Comparison of ENCODE assay signal across 7 mouse cellular contexts in the genomic region with DNA sequence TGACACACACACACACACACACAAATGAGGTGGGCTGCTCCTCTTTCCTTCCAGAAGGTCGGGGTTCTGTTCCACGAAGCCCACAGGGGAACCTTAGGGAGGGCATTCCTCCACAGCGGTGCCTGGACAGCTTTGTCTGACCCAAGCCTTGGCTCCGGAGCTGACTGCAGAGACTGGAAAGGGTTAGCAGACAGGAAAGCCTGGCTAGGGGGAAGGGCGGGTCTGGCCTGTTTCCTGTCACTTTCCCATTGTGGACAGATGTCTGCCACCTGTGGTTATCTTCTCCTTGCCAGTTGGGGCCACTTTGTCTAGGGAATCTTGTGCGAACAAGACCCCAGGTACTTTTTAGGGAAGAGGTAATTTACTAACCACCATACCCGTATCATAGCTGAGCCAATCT. TPM values are rescaled to one million over a fixed set of nuclear protein-coding genes. Genes with fewer than 3 reads are reported as not detected.
A peak's percentile ranks its signal among the peaks of the same experiment; 100 is the strongest.
DNase-seq lines count a peak whose midpoint lies in the region; ATAC-seq and TF ChIP-seq lines count a peak whose summit lies in the region.

No protein-coding gene starts in this region.

- H3K36me3 ChIP-seq in forebrain, embryonic 14.5 days (ENCODE audit: control insufficient read depth, insufficient read depth, low read length): no peaks in the 10 kb centered on the region
- no peaks in the 10 kb centered on the region for H3K36me3 ChIP-seq in intestine, embryonic 15.5 days
- no peaks in the 10 kb centered on the region for H3K36me3 ChIP-seq in stomach, postnatal 0 days (ENCODE audit: control insufficient read depth, insufficient read depth, low read length)

- peaks cover 4% of the 10 kb centered on the region; the same call in 1 of the 2 replicates for H3K9me3 ChIP-seq in forebrain, embryonic 14.5 days (replicated peaks; ENCODE audit: control insufficient read depth, low read length)
- H3K9me3 ChIP-seq in intestine, embryonic 15.5 days: no peaks in the 10 kb centered on the region
- no peaks in the 10 kb centered on the region for H3K9me3 ChIP-seq in stomach, postnatal 0 days (ENCODE audit: control insufficient read depth, low read length)

- no peak for TF ChIP-seq CTCF in stomach, postnatal 0 days (IDR thresholded peaks at IDR 0.05; ENCODE audit: low read depth)

- DNase-seq in embryo, embryonic 11 days: peak; percentile 42
- DNase-seq in forebrain, embryonic 14.5 days (ENCODE audit: low spot score): no peak
- peak; percentile 27 to 48 for DNase-seq in lung, adult 18-20 months
- DNase-seq in stomach, postnatal 0 days (ENCODE audit: low spot score): no peak
- DNase-seq in urinary bladder, adult 2 months (ENCODE audit: low spot score): no peak
- DNase-seq in cerebellum, adult 8-10 months: no peak

- H3K4me1 ChIP-seq in forebrain, embryonic 14.5 days (ENCODE audit: control insufficient read depth, insufficient read depth, low read length): 0 out of 2 replicates have a peak, but pooled peaks cover 5% of the 10 kb centered on the region
- H3K4me1 ChIP-seq in intestine, embryonic 15.5 days (replicated peaks): peaks cover 19% of the 10 kb centered on the region
- 0 out of 2 replicates have a peak, but pooled peaks cover 3% of the 10 kb centered on the region for H3K4me1 ChIP-seq in stomach, postnatal 0 days (replicated peaks; ENCODE audit: control insufficient read depth, insufficient read depth)

- H3K27me3 ChIP-seq in forebrain, embryonic 14.5 days (replicated peaks; ENCODE audit: control insufficient read depth, insufficient read depth, low read length): no peaks in the 10 kb centered on the region
- H3K27me3 ChIP-seq in intestine, embryonic 15.5 days (replicated peaks): peaks cover 7% of the 10 kb centered on the region; the same call in 1 of the 2 replicates
- H3K27me3 ChIP-seq in stomach, postnatal 0 days (ENCODE audit: control insufficient read depth, insufficient read depth, low read length): no peaks in the 10 kb centered on the region

- TF ChIP-seq EP300 in stomach, postnatal 0 days (optimal IDR thresholded peaks at IDR 0.05): no peak

- no peak for ATAC-seq in forebrain, embryonic 14.5 days
- ATAC-seq in intestine, embryonic 15.5 days: peak; percentile 77
- ATAC-seq in stomach, postnatal 0 days (ENCODE audit: low FRiP score, low TSS enrichment): no peak

- WGBS in forebrain, embryonic 14.5 days: 10% methylated on average over 7 of the region's 7 CpGs
- WGBS in intestine, embryonic 15.5 days: 5% methylated on average over 7 of the region's 7 CpGs
- WGBS in stomach, postnatal 0 days: 8% methylated on average over 7 of the region's 7 CpGs

- H3K4me3 ChIP-seq in forebrain, embryonic 14.5 days (ENCODE audit: low read depth, low read length): no peak overlapping the region
- peak overlapping the region; percentile 39 for H3K4me3 ChIP-seq in intestine, embryonic 15.5 days (replicated peaks)
- H3K4me3 ChIP-seq in stomach, postnatal 0 days (ENCODE audit: low read depth, low read length): peak overlapping the region; percentile 33

- no peak overlapping the region for H3K9ac ChIP-seq in forebrain, embryonic 14.5 days (ENCODE audit: low read length)
- peak overlapping the region; percentile 18 for H3K9ac ChIP-seq in intestine, embryonic 15.5 days
- peak overlapping the region; percentile 14 for H3K9ac ChIP-seq in stomach, postnatal 0 days (ENCODE audit: low read length)

- H3K4me2 ChIP-seq in forebrain, embryonic 14.5 days (ENCODE audit: low read length): peak overlapping the region; percentile 22; the same call in 1 of the 2 replicates
- H3K4me2 ChIP-seq in intestine, embryonic 15.5 days (replicated peaks): peak overlapping the region; percentile 68
- H3K4me2 ChIP-seq in stomach, postnatal 0 days (replicated peaks; ENCODE audit: low read depth): peak overlapping the region; percentile 48

- no peak overlapping the region for H3K27ac ChIP-seq in forebrain, embryonic 14.5 days (ENCODE audit: low read depth, low read length)
- H3K27ac ChIP-seq in intestine, embryonic 15.5 days: peak overlapping the region; percentile 14; the same call in 1 of the 2 replicates
- H3K27ac ChIP-seq in stomach, postnatal 0 days (replicated peaks): no peak overlapping the region

RNA-seq across cellular contexts. Expression of gene Cd40, which starts 0.5 kb away (rescaled TPM):
- polyA plus RNA-seq in forebrain, embryonic 14.5 days (2014; fragmentation: Nextera tagmentation; extraction: Ambion mirVana): 7.4 and 8.2 TPM in 2 replicates
- polyA plus RNA-seq in intestine, embryonic 15.5 days (2015; fragmentation: Nextera tagmentation; extraction: Ambion mirVana): 8.5 and 9.3 TPM in 2 replicates
- polyA plus RNA-seq in stomach, postnatal 0 days (2015; fragmentation: Nextera tagmentation; extraction: Ambion mirVana): 3.3 and 3.7 TPM in 2 replicates
- 8.6 and 9.5 TPM in 2 replicates for polyA plus RNA-seq in urinary bladder, adult 2 months (2012; rRNA removed)

RNA-seq across cellular contexts. Expression of gene Ncoa5, which starts 21.2 kb away (rescaled TPM):
- 69.6 and 95.3 TPM in 2 replicates for polyA plus RNA-seq in forebrain, embryonic 14.5 days (2014; fragmentation: Nextera tagmentation; extraction: Ambion mirVana)
- polyA plus RNA-seq in intestine, embryonic 15.5 days (2015; fragmentation: Nextera tagmentation; extraction: Ambion mirVana): 47.4 and 48.8 TPM in 2 replicates
- polyA plus RNA-seq in stomach, postnatal 0 days (2015; fragmentation: Nextera tagmentation; extraction: Ambion mirVana): 17.3 and 17.9 TPM in 2 replicates
- 30.9 and 33.6 TPM in 2 replicates for polyA plus RNA-seq in urinary bladder, adult 2 months (2012; rRNA removed)

RNA-seq across cellular contexts. Expression of gene 1700025C18Rik, which starts 34.6 kb away (rescaled TPM):
- polyA plus RNA-seq in forebrain, embryonic 14.5 days (2014; fragmentation: Nextera tagmentation; extraction: Ambion mirVana): not detected in 2 replicates
- polyA plus RNA-seq in intestine, embryonic 15.5 days (2015; fragmentation: Nextera tagmentation; extraction: Ambion mirVana): not detected in 2 replicates
- polyA plus RNA-seq in stomach, postnatal 0 days (2015; fragmentation: Nextera tagmentation; extraction: Ambion mirVana): not detected in 2 replicates
- not detected in 2 replicates for polyA plus RNA-seq in urinary bladder, adult 2 months (2012; rRNA removed)

Comparison
In these comparisons a context has a peak if more than half of its experiments do, and no peak if none do; other contexts are left out.
1. DNase-seq: peak in embryo, embryonic 11 days (single experiment) and lung, adult 18-20 months (2 of 2); none in forebrain, embryonic 14.5 days (single experiment), stomach, postnatal 0 days (single experiment), urinary bladder, adult 2 months (single experiment) and cerebellum, adult 8-10 months (single experiment).
2. Peak in every context shown above with its lines, with median percentiles within 50 percentile points of each other: H3K4me2 ChIP-seq.